Mouse (Mus musculus): ENCODE results near the gene Tmem44.

GRCm38 (mm10) chr16:30525756-30526155 lies 24.9 kb downstream of the Tmem44 start:
- TF ChIP-seq POLR2A (IDR thresholded peaks at IDR 0.05; ENCODE audit: borderline replicate concordance, insufficient read depth, low read length), result no peak
- TF ChIP-seq CTCF (IDR thresholded peaks at IDR 0.05; ENCODE audit: borderline replicate concordance, insufficient read depth, low read depth, low read length), result no peak

All from cerebellum, adult 2 months (tissue).